Mouse (Mus musculus) lung, postnatal 25 days (tissue): ENCODE data around the gene Egflam.

Experiments used
- DNase-seq: peaks from one replicate; pipeline ENCODE4 v3.0.0; 2022; ENCODE audit warnings: low spot score

The Egflam gene

GRCm38 (mm10) chr15:7216581-7217272 is 181.5 kb downstream of the Egflam start:
- DNase-seq: peak; percentile 74

- peak; percentile 66 for DNase-seq
These were observed 182.3 kb downstream of the Egflam start for GRCm38 (mm10) chr15:7215845-7216244.

DNA sequence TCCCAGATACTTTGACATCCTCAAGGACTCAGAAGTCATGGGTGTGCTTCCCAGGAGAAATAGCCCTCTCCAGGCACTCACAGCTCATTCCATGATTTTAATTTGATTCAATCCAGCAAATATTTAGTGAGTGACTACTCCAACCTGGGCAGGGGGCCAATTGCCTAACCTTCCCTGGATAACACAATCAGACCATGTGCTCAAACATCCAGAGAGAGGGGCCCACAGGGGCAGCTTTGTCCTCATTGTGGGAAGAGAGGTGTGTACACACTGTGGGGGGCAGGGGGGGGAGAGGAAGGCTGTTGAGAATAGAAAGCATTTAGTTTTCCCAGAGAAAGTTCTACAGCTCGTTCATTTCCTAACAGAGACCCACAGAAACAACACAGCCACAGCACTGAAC is 184.5 kb downstream of the Egflam start:
- DNase-seq: peak; percentile 74

DNA sequence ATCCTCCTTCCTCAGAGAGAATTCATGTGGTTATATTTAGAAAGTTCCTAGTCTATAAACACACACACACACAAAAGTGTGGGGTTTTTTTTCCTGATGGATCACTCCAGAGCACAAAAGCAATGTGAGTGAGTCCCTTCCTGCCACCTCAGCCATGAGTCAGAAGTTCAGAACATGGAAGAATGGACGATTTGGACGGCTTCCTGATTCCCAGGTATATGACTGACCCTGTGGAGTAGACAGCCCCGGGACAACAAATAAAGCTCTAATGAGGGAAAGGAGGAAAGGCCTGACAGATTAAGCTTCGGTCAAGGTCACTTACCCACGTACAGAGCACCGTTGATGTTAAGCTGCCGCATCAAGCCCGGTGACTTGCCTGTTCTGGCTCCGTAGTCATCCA is 190.0 kb downstream of the Egflam start:
- DNase-seq: no peak

DNA sequence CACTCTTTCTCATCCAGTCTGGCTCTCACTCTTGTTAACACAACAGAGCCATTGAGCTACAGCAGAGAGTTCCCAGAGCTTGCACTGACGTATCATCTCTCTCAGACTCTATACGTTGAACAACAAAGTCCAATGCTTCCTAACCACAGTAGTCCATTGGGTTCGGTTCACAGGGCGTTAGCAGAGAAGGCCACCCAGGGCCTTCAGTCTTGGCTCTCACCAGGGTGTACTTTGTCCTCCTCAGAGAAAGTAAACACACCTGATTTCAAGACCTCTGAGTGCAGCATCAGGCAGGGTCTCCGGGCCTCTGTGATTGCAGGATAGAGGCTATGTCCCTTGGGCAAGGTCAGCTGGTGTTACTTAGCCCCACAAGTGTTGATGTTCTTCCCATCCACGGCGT is 190.9 kb downstream of the Egflam start:
- DNase-seq: no peak

DNA sequence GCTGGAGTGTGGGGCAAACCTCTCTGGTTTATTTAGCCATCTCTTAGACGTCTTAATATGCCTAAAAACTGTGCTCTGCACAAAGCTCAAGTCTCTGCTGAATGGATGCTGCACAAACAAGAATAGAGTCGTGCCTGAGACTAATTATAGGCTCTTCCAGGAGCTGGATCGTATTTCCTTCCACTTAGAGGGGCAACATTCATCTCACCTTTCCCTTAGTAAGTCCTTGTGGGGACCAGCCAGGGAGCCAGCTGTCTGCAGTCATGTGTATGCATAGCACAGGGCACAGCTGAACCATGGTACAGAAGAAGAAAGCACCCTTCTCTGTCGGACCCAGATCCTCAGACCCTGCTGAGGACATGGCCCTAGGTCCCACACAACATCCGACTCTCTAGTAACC is 192.1 kb downstream of the Egflam start:
- DNase-seq: no peak

DNA sequence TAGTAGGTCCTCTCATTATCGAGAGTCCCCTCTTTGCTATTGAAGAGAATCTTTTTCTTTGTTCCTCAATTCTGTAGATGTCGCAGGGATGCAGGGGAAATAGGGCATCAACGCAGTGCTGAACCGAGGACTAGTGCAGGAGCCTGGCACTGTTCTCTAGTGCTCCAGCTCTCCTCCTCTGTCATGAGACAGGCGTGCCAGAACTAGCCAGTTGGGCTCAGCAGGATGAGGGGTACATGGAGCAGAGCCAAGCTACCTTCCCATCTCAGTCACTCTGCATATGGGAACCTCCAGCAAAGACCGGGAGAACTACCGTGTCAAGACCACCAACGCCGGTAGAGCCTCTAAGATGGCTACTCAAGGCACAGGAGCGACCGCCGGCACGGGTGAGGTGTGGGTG is 193.3 kb downstream of the Egflam start:
- no peak for DNase-seq

GRCm38 (mm10) chr15:7203606-7204330 is 194.4 kb downstream of the Egflam start:
- DNase-seq: peak; percentile 53

GRCm38 (mm10) chr15:7202981-7203380 is 195.2 kb downstream of the Egflam start:
- no peak for DNase-seq

DNA sequence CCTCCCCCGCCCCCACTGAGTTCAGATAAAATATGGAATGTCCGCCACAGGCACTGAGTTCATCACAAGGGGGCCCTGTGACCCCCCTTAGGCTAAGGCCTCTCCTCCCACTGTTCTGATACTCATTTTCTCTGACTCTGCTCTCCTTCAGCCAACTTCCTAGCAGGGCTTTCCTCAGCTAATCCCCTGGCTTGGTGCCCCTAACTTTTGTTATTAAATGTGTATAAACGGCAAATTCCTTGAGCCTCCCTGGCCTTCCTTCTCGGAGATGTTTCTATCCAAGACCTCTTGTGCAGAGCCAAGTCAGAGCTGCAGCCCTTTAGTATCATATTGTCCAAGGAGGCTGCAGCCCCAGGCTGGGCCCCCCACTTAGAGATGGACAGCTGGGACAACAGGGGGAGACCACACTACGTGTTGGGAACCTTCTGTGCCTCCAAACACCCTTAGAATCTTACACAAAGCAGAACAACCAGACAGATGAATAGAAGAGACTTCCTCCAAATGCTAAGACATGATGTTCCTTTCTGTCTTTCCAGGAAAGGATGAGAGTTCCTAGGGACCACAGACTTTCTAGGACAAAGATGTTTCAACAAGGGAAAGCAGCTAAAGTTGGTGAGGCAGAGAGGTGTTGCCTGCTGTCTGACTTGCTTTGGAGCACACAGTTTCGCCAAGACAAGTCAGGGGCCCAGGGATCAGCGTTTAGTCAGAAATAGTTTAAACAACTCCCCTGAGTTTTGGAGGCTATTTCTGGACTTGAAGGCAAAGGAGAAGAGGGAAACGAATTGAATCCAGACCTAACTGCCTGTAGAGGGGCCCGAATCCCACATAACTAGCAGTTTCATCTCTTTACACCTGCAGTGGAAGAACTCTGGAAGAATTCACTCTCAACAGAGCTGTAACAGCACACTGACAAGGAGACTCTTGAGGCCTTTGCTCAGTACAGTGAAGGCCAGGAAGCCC is 196.5 kb downstream of the Egflam start:
- no peak for DNase-seq

DNA sequence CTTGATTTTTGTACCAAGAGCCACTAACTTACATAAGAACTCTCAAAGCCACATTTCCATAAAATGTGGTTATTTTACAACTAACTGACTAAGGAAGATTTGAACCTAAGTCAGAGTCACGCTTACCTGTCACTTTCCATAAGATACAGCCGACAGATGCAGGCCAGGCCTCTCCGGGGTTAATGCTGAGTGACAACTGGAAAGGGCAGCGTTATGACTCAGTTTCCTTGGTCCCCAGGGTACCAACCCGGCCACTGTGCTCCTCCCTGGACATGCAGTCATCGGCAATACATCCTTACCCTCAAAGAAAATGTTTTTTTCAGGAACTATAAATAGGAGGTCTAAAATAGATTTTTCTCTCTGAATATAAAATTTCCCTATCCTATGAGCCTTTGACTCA is 197.9 kb downstream of the Egflam start:
- DNase-seq: no peak

GRCm38 (mm10) chr15:7198816-7199215 is 199.4 kb downstream of the Egflam start:
- DNase-seq: peak; percentile 28

- DNase-seq: no peak
These were observed 200.3 kb downstream of the Egflam start for GRCm38 (mm10) chr15:7197652-7198445.

GRCm38 (mm10) chr15:7194748-7195221 is 203.4 kb downstream of the Egflam start:
- no peak for DNase-seq

- no peak for DNase-seq
These were observed 204.0 kb downstream of the Egflam start for GRCm38 (mm10) chr15:7194147-7194720.

- no peak for DNase-seq
These were observed 205.6 kb downstream of the Egflam start for GRCm38 (mm10) chr15:7192582-7192981.

DNA sequence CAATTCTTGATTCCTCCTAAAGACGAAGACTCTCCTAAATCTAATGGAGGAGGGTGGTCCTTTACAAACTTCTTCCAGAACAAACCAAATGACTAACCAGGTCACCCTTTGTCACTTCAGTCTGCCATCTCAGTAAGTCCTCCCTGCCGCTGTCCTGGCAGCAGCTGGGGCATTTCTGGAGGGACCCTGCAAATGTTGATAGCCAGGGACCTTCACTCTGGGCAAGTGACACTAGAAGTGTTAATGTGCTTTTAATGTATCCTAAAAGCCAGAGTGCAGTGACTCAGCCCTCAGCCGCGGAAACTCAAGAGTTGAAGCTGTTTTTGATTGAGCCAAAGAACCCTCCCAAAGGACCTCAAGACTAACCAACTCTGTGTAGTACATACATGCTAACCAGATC is 207.1 kb downstream of the Egflam start:
- DNase-seq: no peak

- DNase-seq: peak; percentile 53
These were observed 208.3 kb downstream of the Egflam start for GRCm38 (mm10) chr15:7189678-7190454.

GRCm38 (mm10) chr15:7187682-7188081 is 210.5 kb downstream of the Egflam start:
- DNase-seq: no peak

DNA sequence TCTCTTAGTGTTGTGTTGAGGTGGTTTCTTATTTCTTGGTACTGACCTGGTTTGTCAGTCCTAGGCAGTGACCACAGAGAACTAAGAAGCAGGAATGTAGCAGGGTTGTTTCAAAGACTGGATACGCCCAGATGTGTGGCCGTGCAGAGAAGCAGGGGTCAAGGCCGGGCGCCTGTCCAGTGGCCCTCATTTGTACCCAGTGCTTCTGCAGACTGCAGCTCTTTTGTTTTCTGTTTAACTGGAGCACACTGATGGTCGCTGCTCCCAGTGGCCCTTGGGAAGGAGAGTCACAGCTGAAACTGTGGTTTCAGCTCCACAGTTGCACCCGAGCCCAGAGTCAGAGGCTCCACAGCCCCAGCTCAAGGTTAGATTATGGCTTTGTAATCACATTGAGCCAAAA is 217.6 kb downstream of the Egflam start:
- no peak for DNase-seq
